Mouse (Mus musculus): ENCODE measurements around the gene Cggbp1. TPM values are rescaled to one million over a fixed set of nuclear protein-coding genes. Genes with fewer than 3 reads are reported as not detected.
"Not testable (repeated sequence)": the region's sequence is repeated elsewhere in the genome, so short reads cannot be mapped to it uniquely, and the experiment has no call there.

The Cggbp1 gene
- polyA plus RNA-seq (2012; rRNA removed): 37.8 and 41.4 TPM in 2 replicates

- peak; percentile 100 for DNase-seq (ENCODE audit: extremely low spot score in 1 of 2, low spot score in 1 of 2)
These were observed at the start of gene Cggbp1, which contains the start of gene Zfp654 for GRCm38 (mm10) chr16:64851563-64852362. Gene Cggbp1, plus strand, starts transcription at chr16:64851996. Gene Zfp654, minus strand, starts transcription at chr16:64851652.

- DNase-seq (ENCODE audit: extremely low spot score in 1 of 2, low spot score in 1 of 2): no peak
These were observed 48.8 kb upstream of the Cggbp1 start for GRCm38 (mm10) chr16:64803041-64803440.

GRCm38 (mm10) chr16:64817094-64817765, 34.6 kb upstream of the Cggbp1 start:
- DNase-seq (ENCODE audit: extremely low spot score in 1 of 2, low spot score in 1 of 2): no peak

GRCm38 (mm10) chr16:64823890-64824289, 27.9 kb upstream of the Cggbp1 start:
- DNase-seq (ENCODE audit: extremely low spot score in 1 of 2, low spot score in 1 of 2): no peak

GRCm38 (mm10) chr16:64824474-64824873, 27.3 kb upstream of the Cggbp1 start:
- DNase-seq (ENCODE audit: extremely low spot score in 1 of 2, low spot score in 1 of 2): no peak

- DNase-seq (ENCODE audit: extremely low spot score in 1 of 2, low spot score in 1 of 2): no peak
These were observed 21.5 kb upstream of the Cggbp1 start for GRCm38 (mm10) chr16:64830291-64830690.

GRCm38 (mm10) chr16:64835996-64836545, 15.7 kb upstream of the Cggbp1 start:
- DNase-seq (ENCODE audit: extremely low spot score in 1 of 2, low spot score in 1 of 2): no peak

- no peak for DNase-seq (ENCODE audit: extremely low spot score in 1 of 2, low spot score in 1 of 2)
These were observed 15.1 kb upstream of the Cggbp1 start for GRCm38 (mm10) chr16:64836709-64837108.

GRCm38 (mm10) chr16:64841481-64842373, 10.1 kb upstream of the Cggbp1 start:
- no peak for DNase-seq (ENCODE audit: extremely low spot score in 1 of 2, low spot score in 1 of 2)

- no peak for DNase-seq (ENCODE audit: extremely low spot score in 1 of 2, low spot score in 1 of 2)
These were observed 9.4 kb upstream of the Cggbp1 start for GRCm38 (mm10) chr16:64842374-64842729.

- no peak for DNase-seq (ENCODE audit: extremely low spot score in 1 of 2, low spot score in 1 of 2)
These were observed 5.8 kb upstream of the Cggbp1 start for GRCm38 (mm10) chr16:64845947-64846346.

- peak; percentile 18 to 27 for DNase-seq (ENCODE audit: extremely low spot score in 1 of 2, low spot score in 1 of 2)
These were observed 1.3 kb upstream of the Cggbp1 start for GRCm38 (mm10) chr16:64850287-64851084.

- no peak for DNase-seq (ENCODE audit: extremely low spot score in 1 of 2, low spot score in 1 of 2)
These were observed 672 bp upstream of the Cggbp1 start for GRCm38 (mm10) chr16:64851085-64851562.

- DNase-seq (ENCODE audit: extremely low spot score in 1 of 2, low spot score in 1 of 2): peak in 1 of 2 experiments; percentile 17
These were observed 660 bp downstream of the Cggbp1 start for GRCm38 (mm10) chr16:64852441-64852871.

GRCm38 (mm10) chr16:64852891-64853290, 1.1 kb downstream of the Cggbp1 start:
- no peak for DNase-seq (ENCODE audit: extremely low spot score in 1 of 2, low spot score in 1 of 2)

GRCm38 (mm10) chr16:64856946-64857345, 5.2 kb downstream of the Cggbp1 start:
- no peak for DNase-seq (ENCODE audit: extremely low spot score in 1 of 2, low spot score in 1 of 2)

GRCm38 (mm10) chr16:64865841-64866240, 14.0 kb downstream of the Cggbp1 start:
- DNase-seq (ENCODE audit: extremely low spot score in 1 of 2, low spot score in 1 of 2): not testable (repeated sequence)

- no peak for DNase-seq (ENCODE audit: extremely low spot score in 1 of 2, low spot score in 1 of 2)
These were observed 16.8 kb downstream of the Cggbp1 start for GRCm38 (mm10) chr16:64868613-64869012.

- DNase-seq (ENCODE audit: extremely low spot score in 1 of 2, low spot score in 1 of 2): no peak
These were observed 17.8 kb downstream of the Cggbp1 start for GRCm38 (mm10) chr16:64869621-64870020.

GRCm38 (mm10) chr16:64872296-64872695, 20.5 kb downstream of the Cggbp1 start:
- DNase-seq (ENCODE audit: extremely low spot score in 1 of 2, low spot score in 1 of 2): no peak

All from frontal cortex, adult 2 months (tissue).